Mouse (Mus musculus) kidney, embryonic 15.5 days (tissue): Measurements from ENCODE around the gene Dll4. TPM values are rescaled to one million over a fixed set of nuclear protein-coding genes. Genes with fewer than 3 reads are reported as not detected.
A peak's percentile ranks its signal among the peaks of the same experiment; 100 is the strongest.

Experiments
- ATAC-seq: fragments of 200-750 bp; cut with Nextera tagmentation; replicated peaks from 2 replicates; pipeline ENCODE4 v1.8.0; 2017; ENCODE audit warnings: moderate TSS enrichment; ENCODE audit not compliant: low FRiP score
- H3K27ac ChIP-seq: fragments of 300-500 bp; sonication (generic); 2 replicates; pipeline ENCODE4 v1.5.1; 2015; ENCODE audit warnings: mild to moderate bottlenecking, inconsistent platforms
- H3K27me3 ChIP-seq: fragments of 300-500 bp; sonication (generic); 2 replicates; pipeline ENCODE4 v1.6.1; 2015; ENCODE audit warnings: inconsistent platforms
- H3K36me3 ChIP-seq: fragments of 300-500 bp; sonication (generic); 2 replicates; pipeline ENCODE4 v1.6.1; 2015; ENCODE audit warnings: inconsistent platforms
- H3K4me1 ChIP-seq: fragments of 300-500 bp; sonication (generic); 2 replicates; pipeline ENCODE4 v1.6.1; 2015; ENCODE audit warnings: inconsistent platforms
- H3K4me2 ChIP-seq: fragments of 300-500 bp; sonication (generic); 2 replicates; pipeline ENCODE4 v1.6.1; 2015; ENCODE audit warnings: moderate library complexity, mild to moderate bottlenecking, inconsistent platforms
- H3K4me3 ChIP-seq: fragments of 300-500 bp; sonication (generic); replicated peaks from 2 replicates; pipeline ENCODE4 v1.5.1; 2015; ENCODE audit warnings: mild to moderate bottlenecking, inconsistent platforms
- H3K9ac ChIP-seq: fragments of 300-500 bp; sonication (generic); 2 replicates; pipeline ENCODE4 v1.6.1; 2015; ENCODE audit warnings: mild to moderate bottlenecking, inconsistent platforms
- H3K9me3 ChIP-seq: fragments of 300-500 bp; sonication (generic); replicated peaks from 2 replicates; pipeline ENCODE4 v1.6.1; 2016; ENCODE audit warnings: inconsistent platforms
- WGBS: fragments of 180-500 bp; shearing (Covaris S2); methylation state at CpG from one replicate; pipeline ENCODE4 v1.1.7; 2015; ENCODE audit warnings: mixed read lengths; 5-methylcytosine and 5-hydroxymethylcytosine counted together
- polyA plus RNA-seq: library from polyadenylated mRNA; unstranded; fragments of >200 nt; fragmentation: Nextera tagmentation; extraction: Ambion mirVana; gene quantifications from 2 replicates; pipeline ENCODE4 v1.2.1, GENCODE M21; 2015

Gene Dll4
- polyA plus RNA-seq, 1 experiment from 2014 or later = 10.5 TPM

- Histone ChIP-seq H3K36me3 (no peaks in the 10 kb centered on the region), H3K4me1 (peaks cover 46% of the 10 kb centered on the region), H3K9ac (no peak overlapping the region), H3K9me3 (0 out of 2 replicates have a peak, but pooled peaks cover 3% of the 10 kb centered on the region), H3K4me3 (no peak overlapping the region), H3K4me2 (no peak overlapping the region), H3K27me3 (0 out of 2 replicates have a peak, but pooled peaks cover 2% of the 10 kb centered on the region), H3K27ac (peak overlapping the region; percentile 34)
- peak; percentile 46; the same call in 1 of the 2 replicates for ATAC-seq
- 25% methylated on average over 10 of the region's 10 CpGs for WGBS
Measured at GRCm38 (mm10) chr2:119313780-119314479, 11.7 kb upstream of the Dll4 start.

DNA sequence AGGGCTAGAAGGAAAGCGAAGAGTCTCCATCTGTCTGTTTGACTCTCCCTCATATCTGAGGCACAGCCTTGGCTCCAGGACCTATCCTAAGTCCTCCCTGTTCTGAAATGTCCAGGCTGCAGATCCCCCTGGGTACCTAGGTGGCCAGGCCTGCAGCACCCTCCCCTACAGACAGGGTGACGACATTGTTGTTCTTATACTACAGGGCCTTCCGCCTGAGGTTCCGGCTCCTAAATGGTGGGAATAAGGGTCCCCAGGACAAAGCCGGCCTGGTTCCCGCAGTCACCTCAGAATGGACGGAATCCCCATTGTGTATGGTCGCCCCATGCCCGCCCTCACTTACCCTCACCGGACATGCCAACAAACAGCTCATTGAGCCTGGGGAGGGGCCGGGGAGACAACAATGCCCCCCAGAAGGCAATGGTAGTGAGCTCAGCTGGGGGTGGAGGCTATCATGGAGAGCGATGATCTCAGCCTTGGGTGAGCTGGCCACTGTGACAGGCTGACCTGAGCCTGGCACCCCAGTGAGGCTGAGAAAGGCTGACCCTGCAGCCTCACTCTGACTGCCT lies 10.8 kb upstream of the Dll4 start:
- peak overlapping the region; percentile 34 for H3K27ac ChIP-seq
- ATAC-seq = no peak

GRCm38 (mm10) chr2:119318043-119318710 lies 7.4 kb upstream of the Dll4 start:
- peak overlapping the region; percentile 5; the same call in 1 of the 2 replicates for H3K27ac ChIP-seq
- H3K36me3 ChIP-seq = no peaks in the 10 kb centered on the region
- no peak overlapping the region for H3K4me3 ChIP-seq
- H3K4me1 ChIP-seq = peaks cover 47% of the 10 kb centered on the region
- 0 out of 2 replicates have a peak, but pooled peaks cover 3% of the 10 kb centered on the region for H3K9me3 ChIP-seq
- no peak overlapping the region for H3K9ac ChIP-seq
- 55% methylated on average over 3 of the region's 3 CpGs for WGBS
- peaks cover 37% of the 10 kb centered on the region for H3K27me3 ChIP-seq
- ATAC-seq = no peak
- H3K4me2 ChIP-seq = no peak overlapping the region

More for the DNA sequence above, 10.8 kb upstream of the Dll4 start:
- Histone ChIP-seq H3K36me3 (no peaks in the 10 kb centered on the region), H3K9me3 (0 out of 2 replicates have a peak, but pooled peaks cover 3% of the 10 kb centered on the region), H3K4me1 (peaks cover 46% of the 10 kb centered on the region), H3K27me3 (0 out of 2 replicates have a peak, but pooled peaks cover 6% of the 10 kb centered on the region), H3K4me3 (no peak overlapping the region), H3K9ac (no peak overlapping the region), H3K4me2 (no peak overlapping the region)
- WGBS = 76% methylated on average over 12 of the region's 12 CpGs

- 64% methylated on average over 8 of the region's 8 CpGs for WGBS
- peaks cover 59% of the 10 kb centered on the region for H3K27me3 ChIP-seq
- no peak overlapping the region for H3K27ac ChIP-seq
- peaks cover 56% of the 10 kb centered on the region for H3K4me1 ChIP-seq
- no peak for ATAC-seq
- H3K36me3 ChIP-seq = no peaks in the 10 kb centered on the region
- H3K9me3 ChIP-seq = 0 out of 2 replicates have a peak, but pooled peaks cover 3% of the 10 kb centered on the region
- H3K4me2 ChIP-seq = no peak overlapping the region
- H3K4me3 ChIP-seq = no peak overlapping the region
- H3K9ac ChIP-seq = no peak overlapping the region
Measured at GRCm38 (mm10) chr2:119320571-119320970, 5.0 kb upstream of the Dll4 start.

DNA sequence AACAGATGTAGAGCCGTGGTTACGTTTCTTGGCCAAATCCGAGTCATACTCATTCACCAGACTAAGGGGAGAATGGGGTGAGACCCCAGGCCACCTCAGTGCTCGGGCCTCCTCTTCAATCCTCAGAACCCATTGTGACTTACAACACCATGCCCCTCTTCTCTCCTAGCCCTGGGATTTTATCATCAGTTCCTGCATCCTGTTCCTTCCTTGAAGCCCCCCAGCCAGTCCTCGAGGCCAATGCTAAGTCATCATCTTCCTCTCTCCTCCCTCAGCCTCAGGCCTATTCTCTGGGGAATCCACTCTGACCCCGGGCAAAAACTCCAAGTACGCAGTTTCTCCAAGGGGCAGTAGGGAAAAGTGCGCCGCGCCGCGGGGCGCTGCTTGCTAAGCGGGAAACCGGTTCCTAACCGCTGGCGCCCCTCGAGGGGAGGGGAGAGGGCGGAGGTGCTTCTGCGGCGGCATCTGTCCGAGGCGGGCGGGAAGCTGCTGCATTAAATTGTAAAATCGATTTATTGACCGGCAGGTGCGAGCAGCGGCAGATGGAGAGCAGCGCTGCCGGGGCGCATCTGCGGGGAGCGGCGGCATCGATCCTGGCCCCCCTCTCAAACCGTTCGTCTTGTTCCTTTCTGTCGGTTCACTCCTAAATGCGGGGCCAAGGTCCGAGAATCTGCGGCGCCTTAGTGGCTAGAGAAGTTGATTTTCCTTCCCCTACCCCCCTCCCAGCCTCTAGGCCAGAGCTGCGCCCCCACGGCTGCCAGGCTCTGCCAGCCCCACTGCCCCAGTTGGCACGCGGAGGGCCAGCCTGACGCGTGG lies 3.6 kb upstream of the Dll4 start:
- H3K4me2 ChIP-seq = peak overlapping the region; percentile 67
- H3K36me3 ChIP-seq = no peaks in the 10 kb centered on the region
- H3K9ac ChIP-seq = peak overlapping the region; percentile 45
- peak overlapping the region; percentile 41 for H3K4me3 ChIP-seq
- H3K27ac ChIP-seq = no peak overlapping the region
- H3K4me1 ChIP-seq = peaks cover 70% of the 10 kb centered on the region
- ATAC-seq = no peak
- WGBS = 3% methylated on average over 48 of the region's 48 CpGs
- H3K27me3 ChIP-seq = peaks cover 73% of the 10 kb centered on the region
- H3K9me3 ChIP-seq = no peaks in the 10 kb centered on the region

GRCm38 (mm10) chr2:119322587-119323300 lies 2.8 kb upstream of the Dll4 start:
- WGBS = 10% methylated on average over 39 of the region's 39 CpGs
- Histone ChIP-seq H3K27me3 (peaks cover 81% of the 10 kb centered on the region), H3K4me3 (peak overlapping the region; percentile 41), H3K9me3 (no peaks in the 10 kb centered on the region), H3K27ac (no peak overlapping the region), H3K4me2 (peak overlapping the region; percentile 67), H3K36me3 (no peaks in the 10 kb centered on the region), H3K4me1 (peaks cover 76% of the 10 kb centered on the region), H3K9ac (peak overlapping the region; percentile 45)
- ATAC-seq = 0 out of 2 replicates have a peak, but pooled peaks have one; percentile 7

DNA sequence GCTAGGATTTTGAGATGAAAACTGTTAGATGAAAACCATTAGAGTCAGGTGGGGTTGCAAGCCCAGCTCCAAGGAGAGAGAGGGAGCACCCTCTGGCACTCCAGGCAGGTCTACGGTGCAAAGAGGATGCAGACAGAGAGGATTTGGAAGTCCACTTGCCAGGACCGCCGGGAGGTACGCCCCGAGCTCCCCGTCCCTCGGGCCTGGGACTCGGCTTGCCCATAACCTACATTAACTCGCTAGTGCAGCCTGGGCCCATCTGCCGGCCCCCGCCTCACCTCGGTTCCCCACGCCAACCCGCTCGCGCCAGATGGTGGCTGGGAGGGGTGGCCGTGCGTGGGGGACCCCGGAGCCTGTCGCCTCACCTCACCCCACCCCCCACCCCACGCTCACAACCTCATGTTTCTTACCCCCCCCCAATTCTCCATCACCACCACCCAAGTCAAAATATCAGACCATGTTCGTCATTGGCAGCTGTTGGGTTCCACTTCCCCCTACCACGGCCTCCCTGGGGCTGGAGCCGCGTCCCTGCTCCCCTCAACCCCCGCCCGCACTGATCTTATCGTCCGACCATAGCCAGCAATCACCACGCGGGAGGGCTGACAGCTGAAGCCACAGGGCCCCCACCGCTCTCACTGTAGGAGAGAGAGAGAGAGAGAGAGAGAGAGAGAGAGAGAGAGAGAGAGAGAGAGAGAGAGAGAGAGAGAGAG lies 1.6 kb upstream of the Dll4 start:
- Histone ChIP-seq H3K27ac (no peak overlapping the region), H3K9ac (no peak overlapping the region), H3K4me1 (peaks cover 69% of the 10 kb centered on the region), H3K4me3 (peak overlapping the region; percentile 52), H3K4me2 (peak overlapping the region; percentile 85), H3K36me3 (no peaks in the 10 kb centered on the region), H3K27me3 (peaks cover 94% of the 10 kb centered on the region), H3K9me3 (no peaks in the 10 kb centered on the region)
- WGBS = 11% methylated on average over 32 of the region's 32 CpGs
- no peak for ATAC-seq

DNA sequence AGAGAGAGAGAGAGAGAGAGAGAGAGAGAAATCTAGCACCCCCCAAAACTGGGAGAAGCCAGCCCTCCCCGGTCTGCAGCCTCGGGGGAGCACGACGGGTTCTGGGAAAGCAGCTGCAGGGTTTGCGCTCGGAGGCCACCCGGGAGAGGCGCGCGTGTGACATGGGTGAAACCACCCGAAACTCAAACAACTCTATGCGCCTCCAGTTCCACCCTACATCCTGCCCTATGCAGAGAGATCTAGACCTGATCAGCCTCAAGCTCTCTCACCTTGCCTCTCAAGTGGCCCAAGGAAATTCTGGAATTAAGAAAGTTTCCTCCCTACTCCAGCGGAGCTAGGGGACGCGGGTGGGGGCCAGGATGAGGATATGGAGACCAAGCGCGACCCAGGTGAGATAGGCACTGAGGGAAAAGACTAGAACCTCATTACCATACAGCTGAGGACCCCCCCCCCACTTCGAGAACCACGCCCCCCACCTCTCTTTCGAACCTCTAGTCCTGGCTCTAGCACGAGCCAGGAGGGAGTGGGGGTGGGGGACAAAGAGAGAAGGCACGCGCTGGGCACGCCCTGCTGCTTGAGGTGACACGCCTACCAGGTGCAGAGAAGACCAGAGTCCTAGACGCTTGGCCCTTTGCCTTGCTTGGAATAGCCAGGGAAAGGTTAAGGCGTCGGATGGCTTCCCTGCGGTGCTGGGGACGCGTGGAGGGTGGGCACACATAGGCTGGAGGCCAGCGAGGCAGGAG lies 837 bp upstream of the Dll4 start:
- Histone ChIP-seq H3K36me3 (no peaks in the 10 kb centered on the region), H3K9me3 (no peaks in the 10 kb centered on the region), H3K4me2 (peak overlapping the region; percentile 85), H3K4me3 (peak overlapping the region; percentile 52), H3K4me1 (peaks cover 74% of the 10 kb centered on the region), H3K27ac (peak overlapping the region; percentile 18; the same call in 1 of the 2 replicates), H3K27me3 (peaks cover 96% of the 10 kb centered on the region), H3K9ac (no peak overlapping the region)
- under 1% methylated on average over 32 of the region's 32 CpGs for WGBS
- peak; percentile 33 for ATAC-seq

GRCm38 (mm10) chr2:119326161-119327101 lies 847 bp downstream of the Dll4 start:
- Histone ChIP-seq H3K36me3 (no peaks in the 10 kb centered on the region), H3K4me2 (peak overlapping the region; percentile 85), H3K4me3 (peak overlapping the region; percentile 52), H3K4me1 (peaks cover 69% of the 10 kb centered on the region), H3K27me3 (peaks cover 96% of the 10 kb centered on the region), H3K9ac (peak overlapping the region; percentile 45), H3K27ac (peak overlapping the region; percentile 23; the same call in 1 of the 2 replicates), H3K9me3 (no peaks in the 10 kb centered on the region)
- WGBS = under 1% methylated on average over 61 of the region's 61 CpGs
- peak; percentile 23 for ATAC-seq
